Mouse (Mus musculus) E14TG2a.4 (cell line): ENCODE data around the gene Uchl5.

Experiments used
- CTCF ChIP-seq: conservative IDR thresholded peaks from 2 replicates; pipeline ENCODE4 v1.5.1; 2014; ENCODE audit warnings: low read length
- NANOG ChIP-seq: IDR thresholded peaks from 2 replicates; pipeline ENCODE4 v1.6.1; 2014; ENCODE audit warnings: borderline replicate concordance, low read length, mixed read lengths
- POU5F1 ChIP-seq: IDR thresholded peaks from 2 replicates; pipeline ENCODE4 v1.6.1; 2014; ENCODE audit warnings: low read length, borderline replicate concordance

DNA sequence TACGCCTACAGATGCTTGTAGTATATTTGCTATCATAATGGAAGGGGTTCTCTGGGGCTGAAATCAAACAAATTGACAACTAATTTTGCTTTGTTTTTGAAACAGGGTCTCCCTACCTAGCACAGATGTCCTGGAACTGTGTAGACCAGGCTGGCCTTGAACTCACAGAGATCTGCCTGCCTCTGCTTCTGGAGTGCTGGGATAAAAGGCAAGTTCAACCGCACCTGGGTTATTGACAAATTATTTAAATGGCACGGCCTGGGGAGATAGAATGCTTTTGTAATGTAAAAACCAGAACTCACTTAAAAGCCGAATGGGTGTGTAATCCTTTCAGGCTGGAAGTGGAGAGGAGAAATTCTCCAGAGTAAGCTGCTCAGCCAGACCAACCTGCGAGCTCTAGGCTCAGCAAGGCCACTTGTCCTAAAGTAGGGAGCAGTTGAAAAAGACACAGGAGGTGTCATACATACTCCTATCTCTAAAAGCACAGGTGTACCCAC, 43.1 kb upstream of the Uchl5 start:
- TF ChIP-seq CTCF (no peak), POU5F1 (no peak), NANOG (no peak)
